Mouse (Mus musculus) intestine, postnatal 0 days (tissue): ENCODE measurements at regions not wholly inside any gene's neighbourhood (a gene's known extent, or its start where the extent isn't known, plus 50 kb on each side); places are given as distances from the start of the nearest gene placed in this dataset.
A peak's percentile ranks its signal among the peaks of the same experiment; 100 is the strongest.

Experiments used
- ATAC-seq: fragments of 200-750 bp; cut with Nextera tagmentation; 2 replicates; pipeline ENCODE4 v1.8.0; 2017; ENCODE audit warnings: mild to moderate bottlenecking, moderate TSS enrichment, moderate library complexity
- H3K27ac ChIP-seq: fragments of 300-500 bp; sonication (generic); 2 replicates; pipeline ENCODE4 v1.5.1; 2014; ENCODE audit warnings: mild to moderate bottlenecking, low read depth, low read length, moderate library complexity
- H3K27me3 ChIP-seq: fragments of 300-500 bp; sonication (generic); replicated peaks from 2 replicates; pipeline ENCODE4 v1.6.1; 2014; ENCODE audit warnings: low read length, mixed read lengths; ENCODE audit not compliant: control insufficient read depth, insufficient read depth
- H3K36me3 ChIP-seq: fragments of 300-500 bp; sonication (generic); 2 replicates; pipeline ENCODE4 v1.6.1; 2014; ENCODE audit warnings: mild to moderate bottlenecking, moderate library complexity; ENCODE audit not compliant: control insufficient read depth, insufficient read depth
- H3K4me1 ChIP-seq: fragments of 300-500 bp; sonication (generic); replicated peaks from 2 replicates; pipeline ENCODE4 v1.6.1; 2014; ENCODE audit warnings: antibody characterized with exemption, low read length, mixed read lengths; ENCODE audit not compliant: control insufficient read depth, insufficient read depth
- H3K4me2 ChIP-seq: fragments of 300-500 bp; sonication (generic); replicated peaks from 2 replicates; pipeline ENCODE4 v1.6.1; 2014; ENCODE audit warnings: low read depth, mild to moderate bottlenecking, moderate library complexity
- H3K4me3 ChIP-seq: fragments of 300-500 bp; sonication (generic); 2 replicates; pipeline ENCODE4 v1.5.1; 2014; ENCODE audit warnings: low read depth, low read length
- H3K9ac ChIP-seq: fragments of 300-500 bp; sonication (generic); 2 replicates; pipeline ENCODE4 v1.6.1; 2014; ENCODE audit warnings: mild to moderate bottlenecking, low read depth, low read length
- H3K9me3 ChIP-seq: fragments of 300-500 bp; sonication (generic); 2 replicates; pipeline ENCODE4 v1.6.1; 2016; ENCODE audit warnings: mixed run types; ENCODE audit not compliant: control insufficient read depth
- CTCF ChIP-seq: sonication (generic); IDR thresholded peaks from 2 replicates; pipeline ENCODE4 v1.5.1; 2016; ENCODE audit warnings: low read depth, mild to moderate bottlenecking, control low read depth, antibody characterized with exemption, moderate library complexity
- whole genome bisulfite sequencing: fragments of 180-500 bp; shearing (Covaris S2); extraction: QIAGEN DNeasy Blood & Tissue Kit; methylation state at CpG from one replicate; pipeline ENCODE4 v1.1.7; 2014; 5-methylcytosine and 5-hydroxymethylcytosine counted together

DNA sequence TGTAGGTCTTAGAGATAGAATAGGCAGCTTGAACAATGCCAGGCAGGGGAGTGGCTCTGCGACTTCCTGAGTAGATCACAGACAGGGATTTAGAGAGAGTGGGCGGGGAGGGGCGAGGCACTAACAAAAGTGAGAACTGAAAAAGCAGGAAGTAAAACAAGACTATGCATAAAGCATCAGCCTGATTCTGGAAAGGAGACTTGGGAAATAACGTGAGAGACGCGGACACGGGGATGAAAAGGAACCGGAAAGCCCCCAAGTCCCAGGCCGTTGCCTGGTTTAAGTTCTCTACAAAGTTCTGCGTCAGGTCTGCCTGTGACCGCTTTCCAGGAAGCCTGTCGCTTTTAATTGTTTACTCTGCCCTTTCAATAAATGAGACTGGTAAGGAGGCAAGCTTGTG, 86.3 kb downstream of the D16Ertd472e start:
- Histone ChIP-seq H3K9me3 (no peaks in the 10 kb centered on the region), H3K27me3 (no peaks in the 10 kb centered on the region), H3K36me3 (no peaks in the 10 kb centered on the region), H3K9ac (no peak overlapping the region), H3K4me1 (no peaks in the 10 kb centered on the region), H3K4me2 (peak overlapping the region; percentile 46), H3K4me3 (0 out of 2 replicates have a peak overlapping the region, but pooled peaks have one; percentile 8), H3K27ac (no peak overlapping the region)
- 9% methylated on average over 12 of the region's 12 CpGs for WGBS
- no peak for TF ChIP-seq CTCF
- no peak for ATAC-seq

GRCm38 (mm10) chr16:78489604-78490003, 86.9 kb downstream of the D16Ertd472e start:
- Histone ChIP-seq H3K27ac (no peak overlapping the region), H3K4me1 (no peaks in the 10 kb centered on the region), H3K36me3 (no peaks in the 10 kb centered on the region), H3K27me3 (no peaks in the 10 kb centered on the region), H3K9me3 (no peaks in the 10 kb centered on the region), H3K4me2 (peak overlapping the region; percentile 46; the same call in 1 of the 2 replicates), H3K4me3 (no peak overlapping the region), H3K9ac (no peak overlapping the region)
- ATAC-seq, result no peak
- no peak for TF ChIP-seq CTCF
- WGBS, result 58% methylated on average over 4 of the region's 4 CpGs

GRCm38 (mm10) chr16:78486531-78486930, 90.0 kb downstream of the D16Ertd472e start:
- Histone ChIP-seq H3K36me3 (no peaks in the 10 kb centered on the region), H3K4me3 (no peak overlapping the region), H3K9me3 (no peaks in the 10 kb centered on the region), H3K4me1 (no peaks in the 10 kb centered on the region), H3K27ac (no peak overlapping the region), H3K27me3 (no peaks in the 10 kb centered on the region), H3K9ac (no peak overlapping the region), H3K4me2 (no peak overlapping the region)
- 91% methylated on average over 6 of the region's 6 CpGs for WGBS
- ATAC-seq, result no peak
- TF ChIP-seq CTCF, result no peak

GRCm38 (mm10) chr16:78484319-78484718, 92.2 kb downstream of the D16Ertd472e start:
- 71% methylated on average over 4 of the region's 4 CpGs for WGBS
- no peaks in the 10 kb centered on the region for H3K27me3 ChIP-seq
- no peak overlapping the region for H3K27ac ChIP-seq
- TF ChIP-seq CTCF, result no peak
- no peak overlapping the region for H3K9ac ChIP-seq
- no peaks in the 10 kb centered on the region for H3K9me3 ChIP-seq
- no peaks in the 10 kb centered on the region for H3K36me3 ChIP-seq
- no peak for ATAC-seq
- H3K4me3 ChIP-seq, result no peak overlapping the region
- no peaks in the 10 kb centered on the region for H3K4me1 ChIP-seq
- no peak overlapping the region for H3K4me2 ChIP-seq

DNA sequence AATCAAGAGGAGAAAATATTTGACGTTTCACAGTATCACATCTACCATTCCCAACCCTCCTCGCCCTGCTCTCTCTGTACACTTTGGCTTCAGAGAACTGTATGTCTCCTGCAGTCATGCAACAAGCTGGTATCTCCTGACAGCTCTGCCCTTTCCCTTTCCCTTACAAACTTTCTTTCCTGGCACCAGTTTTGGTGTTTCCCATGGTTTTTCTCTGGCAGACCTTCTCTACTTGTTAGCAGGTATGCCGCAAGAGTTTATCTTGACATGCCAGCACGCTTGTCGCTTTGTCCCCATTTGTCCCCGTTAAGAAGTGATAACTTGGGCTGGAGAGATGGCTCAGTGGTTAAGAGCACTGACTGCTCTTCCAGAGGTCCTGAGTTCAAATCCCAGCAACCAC, 94.9 kb downstream of the D16Ertd472e start:
- Histone ChIP-seq H3K27me3 (no peaks in the 10 kb centered on the region), H3K9me3 (no peaks in the 10 kb centered on the region), H3K27ac (no peak overlapping the region), H3K4me3 (no peak overlapping the region), H3K4me2 (no peak overlapping the region), H3K9ac (no peak overlapping the region), H3K36me3 (no peaks in the 10 kb centered on the region), H3K4me1 (no peaks in the 10 kb centered on the region)
- no peak for TF ChIP-seq CTCF
- WGBS, result 89% methylated on average over 6 of the region's 6 CpGs
- no peak for ATAC-seq

DNA sequence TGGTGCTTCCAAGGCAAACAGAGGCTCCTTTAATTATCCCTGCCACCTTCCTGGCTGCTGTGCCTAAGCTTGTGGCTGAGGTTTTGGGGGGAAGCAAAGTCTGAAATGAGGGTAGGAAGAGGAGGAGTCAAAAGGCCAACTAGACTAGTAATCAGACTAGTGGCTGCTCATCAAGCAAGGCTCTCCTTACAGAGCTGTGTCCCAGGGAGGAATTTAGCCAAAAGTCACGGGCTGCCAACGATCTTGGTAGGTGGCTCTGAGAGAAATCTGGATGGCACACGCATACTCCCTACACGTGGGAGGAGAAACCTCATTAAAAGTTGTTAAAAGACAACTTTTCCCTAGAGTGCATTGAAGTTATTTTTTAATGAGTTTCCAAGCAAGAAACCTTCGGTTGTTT, 95.4 kb downstream of the D16Ertd472e start:
- Histone ChIP-seq H3K27ac (no peak overlapping the region), H3K9me3 (no peaks in the 10 kb centered on the region), H3K4me2 (no peak overlapping the region), H3K4me3 (no peak overlapping the region), H3K9ac (no peak overlapping the region), H3K36me3 (no peaks in the 10 kb centered on the region), H3K4me1 (no peaks in the 10 kb centered on the region), H3K27me3 (no peaks in the 10 kb centered on the region)
- no peak for ATAC-seq
- TF ChIP-seq CTCF, result no peak
- WGBS, result 73% methylated on average over 5 of the region's 5 CpGs

GRCm38 (mm10) chr16:78480261-78480660, 96.2 kb downstream of the D16Ertd472e start:
- Histone ChIP-seq H3K9me3 (no peaks in the 10 kb centered on the region), H3K36me3 (no peaks in the 10 kb centered on the region), H3K4me1 (no peaks in the 10 kb centered on the region), H3K4me2 (no peak overlapping the region), H3K27me3 (no peaks in the 10 kb centered on the region), H3K4me3 (no peak overlapping the region), H3K27ac (no peak overlapping the region), H3K9ac (no peak overlapping the region)
- no peak for ATAC-seq
- TF ChIP-seq CTCF, result no peak
- 93% methylated on average over 10 of the region's 10 CpGs for WGBS
